Comparison of ENCODE assay signal across 17 mouse cellular contexts in genomic region chr3:96485361-96485760, GRCm38 (mm10). TPM values are rescaled to one million over a fixed set of nuclear protein-coding genes. Genes with fewer than 3 reads are reported as not detected.
DNase-seq lines count a peak whose midpoint lies in the region; ATAC-seq and TF ChIP-seq lines count a peak whose summit lies in the region.
"Had no signal": no experiment of that assay in that cellular context is flagged by ENCODE, and none has a peak within 500 bp of the region (broad histone marks: within the 10 kb centered on the region; RNA-seq: fewer than 3 reads in every experiment).

No protein-coding gene starts in this region.

- no peak for ATAC-seq in heart, embryonic 16.5 days (replicated peaks; ENCODE audit: extremely low read depth, insufficient read depth, low FRiP score)
- no peak for ATAC-seq in midbrain, embryonic 12.5 days (ENCODE audit: low FRiP score, low read depth)
- no peak for ATAC-seq in midbrain, postnatal 0 days (ENCODE audit: low FRiP score)
- no peak for ATAC-seq in liver, embryonic 14.5 days (ENCODE audit: insufficient read depth)

- no peak overlapping the region for H3K4me3 ChIP-seq in heart, embryonic 16.5 days (ENCODE audit: low read length)
- H3K4me3 ChIP-seq in heart, adult 2 months: no peak overlapping the region
- no peak overlapping the region for H3K4me3 ChIP-seq in midbrain, embryonic 12.5 days
- H3K4me3 ChIP-seq in midbrain, postnatal 0 days (ENCODE audit: low read depth, low read length): no peak overlapping the region
- peak overlapping the region; percentile 1; the same call in 1 of the 2 replicates for H3K4me3 ChIP-seq in bone marrow macrophage, adult 2 months (ENCODE audit: insufficient read depth, low read length)
- H3K4me3 ChIP-seq in liver, embryonic 14.5 days (ENCODE audit: insufficient read depth in 1 of 2, low read depth in 2 of 2, low read length in 2 of 2): peak overlapping the region in 1 of 2 experiments; percentile 24; a peak in 1 of 4 replicates
- H3K4me3 ChIP-seq: forebrain, embryonic 15.5 days; midbrain, embryonic 10.5 days had no signal

- no peak for TF ChIP-seq EP300 in heart, adult 2 months (IDR thresholded peaks at IDR 0.05; ENCODE audit: insufficient read depth, low read depth, low read length)
- TF ChIP-seq EP300 in liver, embryonic 14.5 days (IDR thresholded peaks at IDR 0.05; ENCODE audit: low read depth): no peak

- WGBS in heart, embryonic 16.5 days: 53% methylated on average over 2 of the region's 2 CpGs
- WGBS in heart, adult 2 months: 95% methylated on average over 2 of the region's 2 CpGs
- WGBS in midbrain, embryonic 12.5 days: 81% methylated on average over 2 of the region's 2 CpGs
- 84% methylated on average over 2 of the region's 2 CpGs for WGBS in midbrain, postnatal 0 days
- WGBS in liver, embryonic 14.5 days (ENCODE audit: insufficient replicate concordance): 68% methylated on average over 2 of the region's 2 CpGs

- H3K9ac ChIP-seq in heart, embryonic 16.5 days (ENCODE audit: low read length): peak overlapping the region; percentile 46
- no peak overlapping the region for H3K9ac ChIP-seq in heart, adult 2 months (ENCODE audit: low read depth, low read length)
- H3K9ac ChIP-seq in midbrain, embryonic 12.5 days (replicated peaks): 0 out of 2 replicates have a peak overlapping the region, but pooled peaks have one; percentile 24
- H3K9ac ChIP-seq in midbrain, postnatal 0 days (replicated peaks; ENCODE audit: low read length, poor library complexity, severe bottlenecking): no peak overlapping the region
- peak overlapping the region; percentile 2 for H3K9ac ChIP-seq in liver, embryonic 14.5 days (replicated peaks)
- H3K9ac ChIP-seq: forebrain, embryonic 15.5 days had no signal

- no peaks in the 10 kb centered on the region for H3K36me3 ChIP-seq in heart, embryonic 16.5 days (ENCODE audit: control insufficient read depth, insufficient read depth)
- peaks cover 3% of the 10 kb centered on the region for H3K36me3 ChIP-seq in heart, adult 2 months (ENCODE audit: control insufficient read depth, insufficient read depth, low read length)
- H3K36me3 ChIP-seq in midbrain, embryonic 12.5 days: no peaks in the 10 kb centered on the region
- no peaks in the 10 kb centered on the region for H3K36me3 ChIP-seq in midbrain, postnatal 0 days (ENCODE audit: insufficient read depth, low read length)
- H3K36me3 ChIP-seq in liver, embryonic 14.5 days (replicated peaks; ENCODE audit: control insufficient read depth, insufficient read depth, low read depth): no peaks in the 10 kb centered on the region
- H3K36me3 ChIP-seq: forebrain, embryonic 15.5 days; midbrain, embryonic 10.5 days had no signal

- no peaks in the 10 kb centered on the region for H3K27me3 ChIP-seq in heart, embryonic 16.5 days (ENCODE audit: control insufficient read depth, insufficient read depth, low read length)
- no peaks in the 10 kb centered on the region for H3K27me3 ChIP-seq in heart, adult 2 months (ENCODE audit: control insufficient read depth, insufficient read depth, low read length)
- H3K27me3 ChIP-seq in midbrain, embryonic 12.5 days: peaks cover 43% of the 10 kb centered on the region
- H3K27me3 ChIP-seq in midbrain, postnatal 0 days (ENCODE audit: insufficient read depth, low read length): 0 out of 2 replicates have a peak, but pooled peaks cover 3% of the 10 kb centered on the region
- no peaks in the 10 kb centered on the region for H3K27me3 ChIP-seq in liver, embryonic 14.5 days (ENCODE audit: control insufficient read depth, insufficient read depth, low read length)

- H3K4me2 ChIP-seq in heart, embryonic 16.5 days (ENCODE audit: low read depth, low read length): peak overlapping the region; percentile 23; the same call in 1 of the 2 replicates
- H3K4me2 ChIP-seq in midbrain, embryonic 12.5 days (replicated peaks): no peak overlapping the region
- H3K4me2 ChIP-seq in midbrain, postnatal 0 days (ENCODE audit: low read depth, low read length, poor library complexity, severe bottlenecking): no peak overlapping the region
- H3K4me2 ChIP-seq in liver, embryonic 14.5 days (ENCODE audit: low read depth): peak overlapping the region; percentile 45
- H3K4me2 ChIP-seq: forebrain, embryonic 15.5 days had no signal

- no peak for TF ChIP-seq CTCF in heart, adult 2 months (IDR thresholded peaks at IDR 0.05)
- TF ChIP-seq CTCF in midbrain, postnatal 0 days (IDR thresholded peaks at IDR 0.05): no peak
- no peak for TF ChIP-seq CTCF in bone marrow macrophage, adult 2 months (IDR thresholded peaks at IDR 0.05; ENCODE audit: low read depth, low read length)
- TF ChIP-seq CTCF in liver, embryonic 14.5 days (IDR thresholded peaks at IDR 0.05; ENCODE audit: low read depth): no peak

- DNase-seq in heart, adult 2 months: no peak
- no peak for DNase-seq in midbrain, postnatal 0 days (ENCODE audit: low spot score)
- DNase-seq in liver, embryonic 14.5 days (ENCODE audit: low read depth in 3 of 3, low spot score in 3 of 3): no peak
- DNase-seq in right cerebral cortex, postnatal 25 days: no peak
- DNase-seq in urinary bladder, postnatal 14 days (ENCODE audit: low spot score): no peak
- DNase-seq: cerebellum, adult 2 months; embryo, embryonic 11 days; gastrocnemius, postnatal 14 days; layer of hippocampus, adult 9-11 months; thymus, postnatal 36 days had no signal

- peak overlapping the region; percentile 56 for H3K27ac ChIP-seq in heart, embryonic 16.5 days (ENCODE audit: low read length)
- no peak overlapping the region for H3K27ac ChIP-seq in heart, adult 2 months
- H3K27ac ChIP-seq in midbrain, embryonic 12.5 days (replicated peaks): no peak overlapping the region
- no peak overlapping the region for H3K27ac ChIP-seq in midbrain, postnatal 0 days (ENCODE audit: low read depth, low read length)
- H3K27ac ChIP-seq in bone marrow macrophage, adult 2 months (ENCODE audit: insufficient read depth, low read depth, low read length): no peak overlapping the region
- H3K27ac ChIP-seq in liver, embryonic 14.5 days: no peak overlapping the region
- H3K27ac ChIP-seq: forebrain, embryonic 15.5 days; midbrain, embryonic 10.5 days had no signal

- peaks cover 15% of the 10 kb centered on the region for H3K4me1 ChIP-seq in heart, embryonic 16.5 days (ENCODE audit: control insufficient read depth, insufficient read depth, low read length)
- no peaks in the 10 kb centered on the region for H3K4me1 ChIP-seq in heart, adult 2 months (ENCODE audit: control insufficient read depth, insufficient read depth, low read length)
- peaks cover 9% of the 10 kb centered on the region; the same call in 1 of the 2 replicates for H3K4me1 ChIP-seq in midbrain, embryonic 12.5 days
- H3K4me1 ChIP-seq in midbrain, postnatal 0 days (ENCODE audit: insufficient read depth, low read length): no peaks in the 10 kb centered on the region
- peaks cover 5% of the 10 kb centered on the region for H3K4me1 ChIP-seq in bone marrow macrophage, adult 2 months (ENCODE audit: control insufficient read depth, insufficient read depth, low read length)
- H3K4me1 ChIP-seq in liver, embryonic 14.5 days (replicated peaks; ENCODE audit: control insufficient read depth in 2 of 2, insufficient read depth in 2 of 2, low read length in 1 of 2): peaks cover 11 to 13% of the 10 kb centered on the region in 2 experiments

- TF ChIP-seq POLR2A in heart, adult 2 months (IDR thresholded peaks at IDR 0.05; ENCODE audit: insufficient read depth, low read depth, low read length): no peak
- TF ChIP-seq POLR2A in bone marrow macrophage, adult 2 months (IDR thresholded peaks at IDR 0.05; ENCODE audit: borderline replicate concordance, low read depth, low read length): no peak

- no peaks in the 10 kb centered on the region for H3K79me2 ChIP-seq in heart, adult 2 months (replicated peaks; ENCODE audit: control insufficient read depth, insufficient read depth, low read length)

- intact Hi-C loops in heart, adult 2 months (cut with DNase I): no loop called here

- H3K9me3 ChIP-seq in heart, embryonic 16.5 days (replicated peaks; ENCODE audit: control insufficient read depth, low read length): no peaks in the 10 kb centered on the region
- H3K9me3 ChIP-seq in midbrain, embryonic 12.5 days: no peaks in the 10 kb centered on the region
- H3K9me3 ChIP-seq in midbrain, postnatal 0 days (ENCODE audit: low read length): no peaks in the 10 kb centered on the region
- no peaks in the 10 kb centered on the region for H3K9me3 ChIP-seq in liver, embryonic 14.5 days (ENCODE audit: control insufficient read depth, low read length)
- H3K9me3 ChIP-seq: forebrain, embryonic 15.5 days; midbrain, embryonic 10.5 days had no signal

RNA-seq across cellular contexts. Expression of gene BC107364, which starts 33.3 kb away (rescaled TPM):
- 1.3 and 1.5 TPM in 2 replicates for polyA plus RNA-seq in heart, embryonic 16.5 days (2015; fragmentation: Nextera tagmentation; extraction: Ambion mirVana)
- total RNA-seq in heart, adult 2 months (2021): not detected
- 0.15 TPM in 1 of 2 replicates, not detected in the other for polyA plus RNA-seq in heart, adult 2 months (2012; rRNA removed)
- 0.26 TPM in 1 of 2 replicates, not detected in the other for polyA plus RNA-seq in midbrain, embryonic 12.5 days (2016; fragmentation: Nextera tagmentation; extraction: Ambion mirVana)
- total RNA-seq in midbrain, postnatal 0 days (2014; rRNA removed): not detected in 2 replicates
- polyA plus RNA-seq in midbrain, postnatal 0 days (2015; fragmentation: Nextera tagmentation; extraction: Ambion mirVana): not detected in 2 replicates
- polyA plus RNA-seq in bone marrow macrophage, adult 2 months (2012; ENCODE audit: insufficient read depth, insufficient read length, missing spikeins): not detected in 2 replicates
- not detected in 2 replicates for polyA plus RNA-seq in liver, embryonic 14.5 days (2012; rRNA removed)
- not detected in 2 replicates for polyA plus RNA-seq in liver, embryonic 14.5 days (2014; fragmentation: Nextera tagmentation; extraction: Ambion mirVana)
- total RNA-seq: gastrocnemius, postnatal 14 days had no signal
- polyA plus RNA-seq: cerebellum, adult 2 months; forebrain, embryonic 15.5 days; intestine, embryonic 14.5 days; limb, embryonic 14.5 days had no signal

RNA-seq across cellular contexts. Expression of gene Hfe2, which starts 39.6 kb away (rescaled TPM):
- polyA plus RNA-seq in heart, embryonic 16.5 days (2015; fragmentation: Nextera tagmentation; extraction: Ambion mirVana): 8.5 and 10.9 TPM in 2 replicates
- 100 to 1,000 TPM; 289 to 295 TPM for total RNA-seq in heart, adult 2 months (2021)
- polyA plus RNA-seq in heart, adult 2 months (2012; rRNA removed): 199 and 261 TPM in 2 replicates
- 0.89 and 1.0 TPM in 2 replicates for polyA plus RNA-seq in midbrain, embryonic 12.5 days (2016; fragmentation: Nextera tagmentation; extraction: Ambion mirVana)
- 2.0 and 2.1 TPM in 2 replicates for total RNA-seq in midbrain, postnatal 0 days (2014; rRNA removed)
- 2.0 and 2.7 TPM in 2 replicates for polyA plus RNA-seq in midbrain, postnatal 0 days (2015; fragmentation: Nextera tagmentation; extraction: Ambion mirVana)
- not detected in 2 replicates for polyA plus RNA-seq in bone marrow macrophage, adult 2 months (2012; ENCODE audit: insufficient read depth, insufficient read length, missing spikeins)
- polyA plus RNA-seq in liver, embryonic 14.5 days (2012; rRNA removed): 3.8 and 4.5 TPM in 2 replicates
- polyA plus RNA-seq in liver, embryonic 14.5 days (2014; fragmentation: Nextera tagmentation; extraction: Ambion mirVana): 4.3 and 4.4 TPM in 2 replicates

Comparison
In these comparisons a context has a peak if more than half of its experiments do, and no peak if none do; other contexts are left out.
1. H3K9ac ChIP-seq: peak in heart, embryonic 16.5 days (single experiment), midbrain, embryonic 12.5 days (single experiment) and liver, embryonic 14.5 days (single experiment); none in heart, adult 2 months (single experiment) and midbrain, postnatal 0 days (single experiment).
2. RNA of gene Hfe2, which starts 39.6 kb away (polyA plus RNA-seq): 199 to 261 TPM in heart, adult 2 months; 8.5 to 10.9 TPM in heart, embryonic 16.5 days, 3.8 to 4.5 TPM in liver, embryonic 14.5 days, 2.0 to 2.7 TPM in midbrain, postnatal 0 days, 0.89 to 1.0 TPM in midbrain, embryonic 12.5 days and not detected in bone marrow macrophage, adult 2 months; every median in the first group is over 10 times any median in the second.
3. H3K4me2 ChIP-seq: peak in heart, embryonic 16.5 days (single experiment) and liver, embryonic 14.5 days (single experiment); none in midbrain, embryonic 12.5 days (single experiment) and midbrain, postnatal 0 days (single experiment).